10 mouse cellular contexts compared by ENCODE assay signal in the genomic region with DNA sequence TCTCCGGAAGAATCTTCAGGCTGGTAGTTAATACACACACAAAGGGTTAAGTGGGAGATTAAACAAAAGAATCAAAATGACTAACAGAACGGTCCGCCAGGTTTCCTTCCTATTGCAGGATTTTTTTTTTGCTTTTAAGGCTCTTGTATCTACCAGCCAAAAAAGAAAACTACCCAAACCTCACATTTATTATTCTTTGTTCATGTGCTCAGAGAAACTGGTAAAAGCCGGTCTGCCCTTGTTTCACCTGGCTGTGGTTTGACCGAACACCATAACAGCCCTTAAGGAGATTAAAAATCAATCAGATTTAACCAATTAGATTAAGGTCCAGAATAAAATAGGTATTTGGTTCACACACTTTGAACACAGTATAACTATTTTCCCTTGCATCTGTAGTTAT.
DNase-seq lines count a peak whose midpoint lies in the region; ATAC-seq and TF ChIP-seq lines count a peak whose summit lies in the region.
"Had no signal": no experiment of that assay in that cellular context is flagged by ENCODE, and none has a peak within 500 bp of the region (broad histone marks: within the 10 kb centered on the region; RNA-seq: fewer than 3 reads in every experiment).

No protein-coding gene starts in this region.

- H3K4me1 ChIP-seq in liver, embryonic 14.5 days (replicated peaks; ENCODE audit: control insufficient read depth in 2 of 2, insufficient read depth in 2 of 2, low read length in 1 of 2) = peaks cover 0 to 4% of the 10 kb centered on the region in 2 experiments; a peak in 2 of 4 replicates
- peaks cover 11% of the 10 kb centered on the region for H3K4me1 ChIP-seq in liver, postnatal 0 days (ENCODE audit: insufficient read depth)
- H3K4me1 ChIP-seq in hindbrain, embryonic 15.5 days (replicated peaks) = peaks cover 59% of the 10 kb centered on the region
- H3K4me1 ChIP-seq in small intestine, adult 2 months (ENCODE audit: control insufficient read depth, insufficient read depth, insufficient read length, low read length) = peaks cover 9% of the 10 kb centered on the region; the same call in 1 of the 2 replicates

- TF ChIP-seq CTCF in liver, embryonic 14.5 days (IDR thresholded peaks at IDR 0.05; ENCODE audit: low read depth) = no peak
- TF ChIP-seq CTCF in liver, postnatal 0 days (IDR thresholded peaks at IDR 0.05; ENCODE audit: low read depth) = no peak
- TF ChIP-seq CTCF in small intestine, adult 2 months (IDR thresholded peaks at IDR 0.05; ENCODE audit: extremely low read depth, insufficient read length, insufficient replicate concordance, low read depth, low read length) = no peak

- WGBS in liver, embryonic 14.5 days (ENCODE audit: insufficient replicate concordance) = 67% methylated on average over 5 of the region's 5 CpGs
- 63% methylated on average over 5 of the region's 5 CpGs for WGBS in liver, postnatal 0 days (ENCODE audit: insufficient replicate concordance)
- WGBS in hindbrain, embryonic 15.5 days = 52% methylated on average over 5 of the region's 5 CpGs
- 19% methylated on average over 5 of the region's 5 CpGs for WGBS in small intestine, adult 2 months

- H3K4me2 ChIP-seq in liver, embryonic 14.5 days (ENCODE audit: low read depth) = peak overlapping the region; percentile 8; the same call in 1 of the 2 replicates
- no peak overlapping the region; the same call in 1 of the 2 replicates for H3K4me2 ChIP-seq in liver, postnatal 0 days (ENCODE audit: low read depth, low read length)
- peak overlapping the region; percentile 86 for H3K4me2 ChIP-seq in hindbrain, embryonic 15.5 days
- H3K4me2 ChIP-seq: heart, embryonic 13.5 days had no signal

- TF ChIP-seq EP300 in liver, embryonic 14.5 days (IDR thresholded peaks at IDR 0.05; ENCODE audit: low read depth) = no peak
- TF ChIP-seq EP300 in liver, postnatal 0 days (IDR thresholded peaks at IDR 0.05; ENCODE audit: low read depth) = no peak

- H3K27ac ChIP-seq in liver, embryonic 14.5 days = no peak overlapping the region
- H3K27ac ChIP-seq in liver, postnatal 0 days (ENCODE audit: low read depth) = no peak overlapping the region
- H3K27ac ChIP-seq in hindbrain, embryonic 15.5 days (replicated peaks) = no peak overlapping the region; the same call in 1 of the 2 replicates
- peak overlapping the region; percentile 81 for H3K27ac ChIP-seq in small intestine, adult 2 months (ENCODE audit: insufficient read depth, low read depth, low read length)
- H3K27ac ChIP-seq: heart, embryonic 13.5 days had no signal

- no peak for ATAC-seq in liver, embryonic 14.5 days (ENCODE audit: insufficient read depth)
- ATAC-seq in liver, postnatal 0 days = no peak
- no peak for ATAC-seq in hindbrain, embryonic 15.5 days (ENCODE audit: low FRiP score, low read depth)

- DNase-seq in liver, embryonic 14.5 days (ENCODE audit: low read depth in 3 of 3, low spot score in 3 of 3) = no peak
- no peak for DNase-seq in liver, postnatal 0 days
- peak; percentile 57 for DNase-seq in kidney, postnatal 14 days
- DNase-seq in right cerebral cortex, adult 2 months (ENCODE audit: low spot score in 2 of 2) = no peak
- no peak for DNase-seq in left cerebral cortex, adult 9 months (ENCODE audit: low spot score in 2 of 2)
- DNase-seq: cerebellum, adult 11-12 months had no signal

- H3K4me3 ChIP-seq in liver, embryonic 14.5 days (ENCODE audit: insufficient read depth in 1 of 2, low read depth in 2 of 2, low read length in 2 of 2) = no peak overlapping the region
- H3K4me3 ChIP-seq in liver, postnatal 0 days (ENCODE audit: low read depth, low read length) = no peak overlapping the region
- peak overlapping the region; percentile 36 for H3K4me3 ChIP-seq in hindbrain, embryonic 15.5 days
- H3K4me3 ChIP-seq in small intestine, adult 2 months (ENCODE audit: low read depth, low read length) = no peak overlapping the region
- H3K4me3 ChIP-seq: erythroblast, embryonic 14.5 days; heart, embryonic 13.5 days had no signal

- no peak for TF ChIP-seq POLR2A in small intestine, adult 2 months (IDR thresholded peaks at IDR 0.05; ENCODE audit: low read depth, low read length)

- H3K9ac ChIP-seq in liver, embryonic 14.5 days (replicated peaks) = no peak overlapping the region
- H3K9ac ChIP-seq in liver, postnatal 0 days (replicated peaks) = no peak overlapping the region
- H3K9ac ChIP-seq in hindbrain, embryonic 15.5 days = peak overlapping the region; percentile 38
- H3K9ac ChIP-seq: heart, embryonic 13.5 days had no signal

- H3K9me3 ChIP-seq in liver, embryonic 14.5 days (ENCODE audit: control insufficient read depth, low read length) = no peaks in the 10 kb centered on the region
- no peaks in the 10 kb centered on the region for H3K9me3 ChIP-seq in liver, postnatal 0 days (ENCODE audit: low read length)
- no peaks in the 10 kb centered on the region for H3K9me3 ChIP-seq in hindbrain, embryonic 15.5 days
- H3K9me3 ChIP-seq: heart, embryonic 13.5 days had no signal

- H3K36me3 ChIP-seq in liver, embryonic 14.5 days (replicated peaks; ENCODE audit: control insufficient read depth, insufficient read depth, low read depth) = no peaks in the 10 kb centered on the region
- no peaks in the 10 kb centered on the region for H3K36me3 ChIP-seq in liver, postnatal 0 days (replicated peaks; ENCODE audit: insufficient read depth, low read length)
- peaks cover 4% of the 10 kb centered on the region for H3K36me3 ChIP-seq in hindbrain, embryonic 15.5 days
- peaks cover 7% of the 10 kb centered on the region; the same call in 1 of the 2 replicates for H3K36me3 ChIP-seq in small intestine, adult 2 months (ENCODE audit: control insufficient read depth, insufficient read depth, low read length)

- peaks cover 11% of the 10 kb centered on the region for H3K27me3 ChIP-seq in liver, embryonic 14.5 days (ENCODE audit: control insufficient read depth, insufficient read depth, low read length)
- H3K27me3 ChIP-seq in liver, postnatal 0 days (ENCODE audit: insufficient read depth, low read length) = 0 out of 2 replicates have a peak, but pooled peaks cover 6% of the 10 kb centered on the region
- no peaks in the 10 kb centered on the region for H3K27me3 ChIP-seq in hindbrain, embryonic 15.5 days
- H3K27me3 ChIP-seq in small intestine, adult 2 months (ENCODE audit: control insufficient read depth, insufficient read depth, low read length) = no peaks in the 10 kb centered on the region
- H3K27me3 ChIP-seq: heart, embryonic 13.5 days had no signal
